Mouse (Mus musculus) adrenal gland, postnatal 25 days (tissue): ENCODE measurements around the gene Ffar1. TPM values are rescaled to one million over a fixed set of nuclear protein-coding genes. Genes with fewer than 3 reads are reported as not detected.
"Not testable (repeated sequence)": the region's sequence is repeated elsewhere in the genome, so short reads cannot be mapped to it uniquely, and the experiment has no call there.

Source experiments
- DNase-seq: peaks from one replicate; pipeline ENCODE4 v3.0.0; 2021; ENCODE audit warnings: mixed read lengths
- total RNA-seq: library from RNA; stranded (reverse); gene quantifications from 2 replicates; pipeline ENCODE4 v1.2.3, GENCODE M21; 2021

Gene Ffar1
- total RNA-seq, 1 experiment from 2014 or later, result not detected

DNA sequence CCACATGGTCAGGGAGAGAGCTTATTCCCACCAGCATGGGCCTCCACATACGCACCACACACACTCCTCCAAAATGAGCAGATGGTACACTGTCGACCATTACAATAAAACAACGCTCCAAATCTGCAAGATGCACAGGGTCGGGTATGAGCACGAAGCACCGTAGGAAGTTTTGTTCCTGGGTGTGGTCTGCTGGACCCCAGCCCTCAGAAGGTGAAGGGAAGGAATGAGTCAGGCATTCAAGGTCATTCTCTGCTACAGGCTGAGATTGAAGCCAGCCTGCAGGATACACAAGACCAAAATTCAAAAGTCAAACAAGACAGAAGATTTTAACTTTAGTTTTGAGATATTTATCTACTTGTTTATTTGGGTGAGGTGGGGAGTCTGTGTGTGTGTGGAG is 13.4 kb downstream of the Ffar1 start:
- DNase-seq, result no peak

DNA sequence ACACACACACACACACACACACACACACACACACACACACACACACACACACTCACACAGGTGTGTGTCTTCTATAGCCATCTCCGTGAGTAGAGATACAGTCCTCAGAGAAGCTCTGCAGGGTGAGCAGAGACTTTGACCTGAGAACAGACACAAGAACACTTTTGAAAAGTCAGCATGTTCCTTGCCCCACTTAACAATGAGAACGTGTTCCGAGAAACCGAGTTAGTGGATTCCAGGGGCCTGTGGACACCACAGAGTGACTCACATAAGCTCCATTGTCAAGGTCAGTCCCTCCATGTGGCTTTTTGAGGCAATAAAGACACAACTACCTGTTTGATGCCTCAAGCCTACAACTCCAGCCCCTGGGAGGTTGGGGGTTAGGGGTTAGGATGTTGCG is 14.0 kb downstream of the Ffar1 start:
- DNase-seq, result no peak

DNA sequence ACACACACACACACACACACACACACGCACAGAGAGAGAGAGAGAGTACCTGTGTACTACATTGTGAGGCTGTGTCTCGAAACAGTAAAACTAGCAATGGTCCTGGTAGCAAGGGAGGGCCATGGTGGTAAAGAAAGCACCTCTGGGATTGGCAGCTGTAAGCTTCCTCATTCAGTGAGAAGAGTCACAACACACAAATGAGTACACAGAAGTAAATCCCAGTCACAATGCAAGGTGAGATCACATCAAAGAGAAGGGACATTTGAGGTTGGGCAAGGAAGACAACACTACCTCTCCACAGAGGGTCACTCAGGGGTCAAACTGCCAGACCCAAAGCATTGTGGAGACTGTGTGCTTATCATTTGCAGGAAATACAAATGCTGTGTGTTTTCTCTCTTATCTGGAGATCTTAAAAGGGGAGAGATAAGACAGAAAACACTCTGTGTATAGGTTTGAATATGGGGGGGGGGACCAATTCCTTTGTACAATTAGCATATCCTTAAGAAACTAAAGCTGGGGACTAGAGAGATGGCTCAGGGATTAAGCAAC is 14.8 kb downstream of the Ffar1 start:
- DNase-seq, result no peak

DNA sequence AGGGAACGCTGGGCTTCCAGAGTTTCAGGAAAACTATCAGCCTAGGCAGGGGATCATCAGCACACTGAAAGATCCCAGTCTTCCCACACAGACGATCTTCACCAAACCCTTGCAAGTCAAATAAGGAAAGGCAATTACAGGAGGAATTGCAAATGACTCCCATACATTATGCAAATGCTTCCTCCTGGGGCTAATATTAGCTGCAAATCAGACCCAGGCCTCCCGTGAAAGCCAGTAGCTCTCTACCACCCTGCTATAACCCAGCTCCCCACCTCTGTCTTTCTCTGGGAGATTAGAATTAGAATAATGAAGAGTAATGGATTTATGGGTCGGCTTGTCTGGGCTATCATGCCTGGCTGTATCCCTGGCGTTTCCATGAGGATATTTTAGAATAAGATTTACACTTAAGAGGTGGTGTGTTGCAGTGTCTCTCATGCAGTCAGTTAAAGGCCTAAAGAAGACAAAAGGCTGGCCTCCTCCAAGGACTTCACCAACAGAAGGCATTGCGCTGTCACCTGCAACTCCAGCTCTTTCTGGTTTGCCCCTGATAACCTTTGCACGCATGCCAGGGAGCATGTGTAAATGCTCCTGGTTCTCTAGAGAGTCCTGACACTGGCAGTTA is 16.6 kb downstream of the Ffar1 start:
- no peak for DNase-seq

DNA sequence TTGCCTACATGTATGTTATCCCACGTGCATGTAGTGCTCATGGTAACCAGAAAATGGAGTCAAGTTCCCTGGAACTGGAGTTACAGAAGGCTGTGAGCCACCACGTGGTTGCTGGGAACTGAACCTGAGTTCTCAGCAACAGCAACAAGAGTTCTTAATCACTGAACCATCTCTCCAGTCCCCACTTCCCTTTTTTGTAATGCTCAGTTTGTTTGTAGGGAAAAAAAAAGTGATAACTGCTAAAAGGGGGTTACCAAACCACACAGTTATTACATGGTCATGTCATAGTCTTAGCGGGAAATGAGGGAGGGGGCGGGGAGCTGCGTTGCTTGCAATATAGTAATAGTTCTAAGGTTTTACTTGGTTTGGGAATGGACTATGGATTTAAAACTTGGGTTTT is 19.3 kb downstream of the Ffar1 start:
- DNase-seq, result no peak

DNA sequence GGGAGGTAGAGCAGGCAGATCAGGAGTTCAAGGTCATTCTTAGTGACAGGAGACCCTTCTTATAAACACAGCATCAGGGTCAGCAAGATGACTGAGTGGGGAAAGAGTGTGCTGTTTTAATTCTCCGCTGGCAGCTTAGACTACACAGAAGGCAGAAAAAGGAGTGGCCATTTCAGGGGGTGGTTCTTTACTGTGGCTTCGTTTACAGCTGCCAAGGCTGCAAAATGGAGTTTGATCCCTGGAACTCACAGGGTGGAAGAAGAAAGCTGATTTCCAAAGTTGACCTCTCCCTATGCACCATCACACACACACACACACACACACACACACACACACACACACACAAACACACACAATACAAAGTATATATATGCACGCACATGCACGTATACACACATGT is 20.0 kb downstream of the Ffar1 start:
- DNase-seq, result no peak

DNA sequence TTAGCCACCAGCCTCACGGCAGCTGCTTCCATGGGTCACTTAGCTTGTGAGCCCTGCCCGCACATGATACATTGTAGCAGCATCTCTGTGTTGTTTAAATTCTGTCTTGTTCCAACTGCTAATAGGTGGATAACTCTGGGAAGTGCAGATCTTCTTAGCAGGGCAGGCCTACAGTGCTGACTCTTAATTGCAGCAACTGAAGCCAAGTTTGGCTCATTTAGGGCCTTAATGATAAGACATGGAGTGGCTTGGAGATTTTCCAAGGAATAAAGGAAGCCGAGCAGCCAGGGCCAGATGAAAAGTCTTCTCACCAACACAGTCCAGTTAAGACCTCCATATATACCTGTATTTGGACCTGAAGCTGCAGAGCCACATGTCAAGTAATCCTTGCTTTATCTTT is 21.1 kb downstream of the Ffar1 start:
- no peak for DNase-seq

DNA sequence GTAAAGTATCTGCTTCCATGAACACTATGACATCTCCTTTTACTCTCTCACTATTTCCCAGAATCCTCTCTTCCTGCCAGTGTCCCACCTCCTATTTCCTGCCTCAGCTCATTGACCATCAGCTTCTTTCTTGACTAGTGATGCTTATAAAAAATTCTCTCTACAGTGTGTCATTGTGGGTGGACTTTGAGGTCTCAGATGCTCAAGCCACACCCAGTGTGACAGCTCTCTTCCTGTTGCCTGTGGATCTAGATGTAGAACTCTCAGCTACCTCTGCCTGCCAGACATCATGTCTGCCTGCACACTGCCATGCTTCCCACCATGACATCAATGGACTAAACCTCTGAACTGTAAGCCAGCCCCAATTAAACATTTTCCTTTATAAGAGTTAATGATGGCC is 24.1 kb downstream of the Ffar1 start:
- DNase-seq, result no peak

DNA sequence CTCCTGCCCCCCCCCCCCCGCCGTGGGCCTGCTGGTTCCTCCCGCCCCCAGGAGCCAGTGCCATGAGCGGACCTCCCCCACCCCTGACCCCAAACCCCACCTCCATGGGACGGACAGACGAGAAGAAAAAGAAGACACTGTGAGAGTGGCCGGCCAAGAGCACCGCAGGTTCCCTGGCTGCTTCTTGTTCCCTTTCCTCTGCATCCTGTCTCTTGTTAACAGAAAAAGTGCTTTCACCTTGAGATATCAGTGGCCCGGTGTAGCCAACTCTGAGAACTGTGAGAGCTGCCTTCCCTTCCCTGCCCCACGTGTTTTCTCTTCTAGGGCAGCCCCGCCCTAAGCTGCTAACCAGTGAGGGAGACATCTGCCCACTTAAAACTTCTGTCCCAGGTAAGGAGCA is 28.7 kb downstream of the Ffar1 start:
- not testable (repeated sequence) for DNase-seq

DNA sequence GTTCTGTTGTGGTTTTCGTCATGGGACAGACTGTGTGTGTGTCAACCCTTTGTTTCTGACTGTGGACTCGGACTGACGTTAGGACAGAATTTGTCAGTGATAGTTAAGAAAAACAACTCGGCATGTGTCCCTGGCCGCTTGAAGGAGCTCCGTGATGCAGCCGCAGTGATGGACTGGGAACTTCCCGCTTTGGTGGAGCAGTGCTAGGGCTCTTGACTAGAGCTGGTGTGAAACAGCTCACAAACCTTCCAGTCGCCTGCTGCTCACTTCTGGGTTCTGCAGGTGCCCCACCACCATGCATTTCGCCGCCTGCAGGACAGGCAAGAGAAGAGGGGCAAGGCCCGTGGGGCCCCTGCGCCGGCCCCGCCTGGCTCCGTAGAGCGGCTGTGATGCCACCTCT is 29.1 kb downstream of the Ffar1 start:
- no peak for DNase-seq

DNA sequence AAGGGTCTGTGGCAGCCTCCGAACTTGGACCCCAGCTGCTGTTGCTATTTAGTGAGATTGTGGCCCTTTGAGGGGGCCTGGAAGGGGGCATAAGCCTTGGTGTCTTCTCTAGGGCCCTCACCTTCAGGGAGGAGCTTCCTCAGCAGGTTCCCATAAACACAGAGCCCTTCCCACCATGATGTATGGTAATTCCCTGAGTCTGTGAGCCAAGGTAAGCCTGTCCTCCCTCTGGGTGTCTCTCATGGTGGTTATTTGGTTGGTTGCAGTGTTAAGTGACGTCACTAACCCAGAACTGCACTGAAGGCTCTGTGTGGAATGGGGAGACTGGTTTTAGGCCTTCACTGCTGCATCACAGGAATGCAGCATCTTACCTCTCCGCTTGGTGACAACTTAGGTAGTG is 31.9 kb downstream of the Ffar1 start:
- DNase-seq, result no peak

DNA sequence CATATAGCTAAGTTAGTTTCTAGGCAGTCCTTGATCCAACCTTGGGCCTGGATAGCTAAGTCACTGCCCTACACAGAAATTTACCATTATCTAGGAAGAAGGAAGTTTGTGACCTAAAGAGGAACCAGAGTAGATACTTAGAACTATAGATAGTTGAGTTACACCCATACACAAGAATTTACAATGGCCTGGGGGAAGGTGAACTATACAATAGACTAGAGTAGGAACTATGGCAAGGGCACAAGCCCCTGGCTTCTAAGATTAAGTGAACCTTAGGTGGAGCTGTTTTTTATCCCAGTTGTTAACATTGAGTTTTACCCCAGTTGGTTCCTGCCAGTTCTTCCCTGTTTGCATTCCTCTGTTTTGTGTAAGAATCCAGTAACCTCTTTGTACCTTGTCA is 32.5 kb downstream of the Ffar1 start:
- DNase-seq, result not testable (repeated sequence)

DNA sequence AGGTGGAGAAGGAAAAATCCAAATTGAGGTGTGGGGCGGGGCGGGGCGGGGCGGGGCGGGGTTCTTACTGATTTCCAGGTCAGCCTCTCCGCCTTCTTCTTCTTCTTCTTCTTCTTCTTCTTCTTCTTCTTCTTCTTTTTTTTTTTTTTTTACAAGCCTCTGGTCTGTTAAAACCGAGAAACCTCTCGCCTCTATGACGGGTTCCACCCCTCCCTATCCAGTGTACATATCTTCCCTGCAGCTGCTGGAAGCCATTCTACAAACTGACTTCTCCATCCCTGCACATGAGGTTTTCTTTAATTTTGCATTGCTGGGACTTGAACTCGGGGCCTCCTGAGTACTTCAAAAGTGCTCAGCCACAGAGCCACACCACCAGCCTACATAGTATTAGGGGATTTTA is 34.7 kb downstream of the Ffar1 start:
- no peak for DNase-seq

DNA sequence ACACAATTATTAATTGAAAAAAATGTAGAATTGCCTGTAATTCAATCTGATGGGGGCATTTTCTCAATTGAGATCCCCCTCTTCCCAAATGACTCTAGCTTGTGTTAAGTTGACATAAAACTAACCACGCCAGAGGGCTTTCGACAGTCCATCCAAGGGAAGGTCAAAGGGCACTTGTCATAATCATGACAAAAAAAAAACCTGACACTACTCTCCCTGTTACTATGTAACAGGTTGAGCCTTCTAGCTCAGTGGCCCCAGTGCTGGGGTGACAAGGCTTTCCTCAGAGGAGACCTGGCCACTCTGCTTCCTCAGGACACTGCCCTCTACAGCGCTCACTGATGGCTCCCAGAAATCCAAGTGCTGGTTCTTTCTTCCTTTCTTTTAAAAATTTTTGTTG is 37.1 kb downstream of the Ffar1 start:
- DNase-seq, result no peak

DNA sequence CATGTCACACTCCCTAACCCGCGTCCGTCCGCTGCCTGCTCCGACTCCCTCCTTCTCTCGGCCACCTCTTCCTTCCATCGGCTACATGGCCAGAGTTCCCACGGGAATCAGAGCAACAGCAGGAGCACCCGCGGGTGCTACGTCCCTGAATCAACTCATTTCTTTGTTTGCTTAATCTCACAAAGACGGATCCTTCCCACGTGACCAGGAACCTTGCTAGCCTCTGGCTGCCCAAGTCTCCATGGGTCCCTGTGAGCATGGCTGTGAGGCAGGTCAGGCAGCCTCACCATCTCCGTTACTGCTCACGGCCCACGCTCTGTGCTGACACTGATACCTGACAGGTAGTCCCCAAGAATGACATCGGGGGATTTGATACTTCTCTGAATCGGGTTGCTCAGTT is 37.7 kb downstream of the Ffar1 start, which contains the start of gene Ffar2:
TSS of gene Ffar2 (minus strand) at position 101 of the 400 bp plus-strand sequence.
- DNase-seq, result no peak

DNA sequence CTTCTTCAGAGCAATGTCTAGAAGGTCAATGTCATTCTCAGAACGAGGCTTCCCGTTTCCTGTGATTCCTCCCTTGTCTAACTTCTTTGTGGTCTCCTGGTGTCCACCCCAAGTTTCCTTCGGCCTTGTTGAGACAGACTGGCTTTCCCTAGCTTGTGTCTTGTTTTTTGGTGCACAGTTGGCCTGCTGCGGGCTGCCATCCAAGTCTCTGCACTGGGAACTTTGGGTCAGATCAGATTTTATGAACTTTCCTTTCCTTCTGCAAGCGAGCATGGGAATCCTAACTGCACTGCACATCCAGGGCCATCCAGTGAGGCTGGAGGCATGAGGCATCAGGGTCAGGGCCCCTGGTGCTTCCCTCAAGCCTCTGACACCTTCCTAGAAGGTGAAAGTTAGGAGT is 39.8 kb downstream of the Ffar1 start:
- no peak for DNase-seq

DNA sequence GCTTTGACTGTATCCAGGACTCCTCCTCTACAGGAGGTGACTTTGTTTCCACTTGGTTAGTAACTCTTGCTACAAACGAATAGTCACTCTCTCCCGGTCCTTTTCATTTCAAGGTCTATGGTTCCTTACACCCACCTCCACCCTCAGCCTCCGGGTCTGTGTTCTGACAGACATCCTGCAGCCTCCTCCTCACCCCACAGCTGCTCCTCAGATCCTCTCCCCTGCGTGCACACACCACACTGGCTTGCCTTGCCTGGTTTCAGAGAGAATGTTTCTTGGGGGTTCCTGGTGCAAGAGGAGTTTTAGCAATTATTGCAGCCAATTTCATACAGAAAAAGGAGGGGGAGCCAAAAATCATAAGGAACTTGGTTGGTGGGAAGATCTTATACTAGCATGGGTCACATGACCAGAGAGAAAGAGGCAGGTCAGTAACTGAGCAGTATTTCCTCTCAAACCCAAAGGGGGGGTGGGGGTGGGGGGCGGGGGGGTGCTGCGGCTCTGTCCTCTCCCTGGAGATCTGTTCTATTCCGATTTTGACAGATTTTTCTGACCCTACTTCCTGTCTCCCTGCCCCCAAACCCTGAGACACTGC is 40.4 kb downstream of the Ffar1 start:
- no peak for DNase-seq

DNA sequence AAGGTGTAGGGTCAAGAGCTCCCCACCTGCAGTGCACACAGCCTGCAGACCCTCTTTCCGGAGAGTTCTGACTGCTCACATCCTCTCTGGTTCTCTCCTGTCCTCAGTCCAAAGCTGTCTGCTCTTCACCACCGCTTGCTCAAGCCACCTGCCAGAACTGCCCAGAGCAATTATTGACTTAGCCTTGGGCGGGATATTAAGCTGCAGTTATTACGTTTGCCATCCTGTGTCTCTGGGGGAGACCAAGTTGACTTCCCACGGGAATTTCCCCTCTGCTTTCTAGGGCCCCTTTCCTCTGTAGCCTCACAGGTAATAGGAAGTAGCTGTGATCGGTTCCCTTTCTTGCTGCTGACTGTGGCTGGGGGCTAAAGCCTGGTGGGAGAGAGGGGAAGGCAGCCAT is 41.2 kb downstream of the Ffar1 start:
- no peak for DNase-seq

DNA sequence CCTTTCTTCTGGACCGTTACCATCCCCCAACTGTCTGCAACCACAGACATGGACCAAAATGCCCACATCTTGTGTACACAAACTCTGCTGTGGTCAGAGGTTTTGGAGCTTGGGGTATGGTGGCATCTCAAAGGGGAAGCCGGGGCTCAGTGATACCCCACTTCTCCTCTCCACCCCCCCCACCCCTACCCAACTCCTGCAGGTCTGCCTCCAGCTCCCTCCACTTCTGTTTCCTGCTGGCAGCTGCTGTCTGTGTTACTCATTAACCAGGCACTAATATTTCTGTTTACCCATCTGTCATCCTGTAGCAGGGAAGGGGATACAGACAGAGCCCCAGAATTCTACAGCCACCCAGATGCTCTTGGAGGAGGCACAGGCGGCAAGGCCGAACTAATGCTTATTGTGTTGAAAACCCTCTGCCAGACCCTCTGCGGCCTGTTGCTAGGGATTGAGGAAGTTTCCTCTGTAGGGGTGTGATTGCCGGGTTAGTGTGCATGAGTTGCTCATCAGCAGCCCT is 49.0 kb downstream of the Ffar1 start:
- DNase-seq, result no peak

DNA sequence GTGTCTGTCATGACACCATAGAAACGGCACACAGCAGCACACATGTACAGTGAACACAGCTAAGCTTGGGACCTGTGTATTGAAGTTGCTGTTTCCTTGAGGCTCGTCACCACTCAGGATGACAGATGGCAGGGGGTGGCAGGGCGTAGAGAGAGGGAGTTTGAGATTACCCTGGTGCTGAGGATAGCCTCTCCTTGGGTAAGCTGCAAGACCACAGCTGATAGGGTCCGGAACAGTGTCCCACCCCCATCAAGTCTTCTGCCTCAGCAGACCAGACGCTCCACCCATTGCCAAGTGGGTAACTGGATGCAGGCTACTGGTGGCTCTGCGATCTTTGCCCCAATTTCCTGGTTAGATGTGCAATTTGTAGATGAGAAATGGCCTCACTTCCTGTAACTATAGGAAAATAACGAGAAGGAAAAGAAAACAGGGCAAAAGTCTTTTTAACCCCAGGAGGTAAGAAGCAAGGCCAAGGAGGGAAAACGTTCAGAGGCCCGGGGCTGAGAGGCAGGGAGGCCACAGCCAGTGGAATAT is 49.5 kb downstream of the Ffar1 start:
- DNase-seq, result no peak

DNA sequence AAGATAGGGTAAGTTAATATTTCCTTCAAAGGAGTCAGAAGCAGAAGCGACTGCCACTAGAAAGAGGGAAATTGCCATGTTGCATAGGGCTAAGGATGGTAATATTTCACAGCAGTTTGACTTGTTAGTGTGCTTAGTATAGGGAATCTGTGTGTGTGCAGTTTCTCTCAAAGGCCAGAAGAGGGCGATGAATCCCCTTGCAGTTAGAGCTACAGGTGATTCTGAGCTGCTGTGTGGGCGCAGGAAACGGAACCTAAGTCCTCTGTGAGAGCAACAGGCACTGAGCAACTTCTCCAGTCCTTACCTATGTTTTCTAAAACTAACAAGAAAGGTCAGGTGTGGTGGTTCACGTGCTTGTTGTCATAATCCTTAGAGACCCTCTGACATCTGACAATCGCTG is 51.0 kb downstream of the Ffar1 start:
- DNase-seq, result no peak
